Mouse (Mus musculus) adrenal gland, adult 8-10 months (tissue): Measurements from ENCODE around the gene Polh. TPM values are rescaled to one million over a fixed set of nuclear protein-coding genes. Genes with fewer than 3 reads are reported as not detected.

Experiments
- DNase-seq: peaks from one replicate; pipeline ENCODE4 v3.0.0; 2022
- microRNA-seq, 2 experiments: library from miRNA; unstranded; fragments of <30 nt; microRNA quantifications; one replicate each; pipeline ENCODE4 v1.2.0; 2022
- total RNA-seq, 4 experiments: library from RNA; stranded (reverse); gene quantifications; 2 replicates each; pipeline ENCODE4 v1.2.4; 2022

Gene Polh
- total RNA-seq, 4 experiments from 2014 or later = 37.5 to 44.0 (median 40.7) TPM

DNA sequence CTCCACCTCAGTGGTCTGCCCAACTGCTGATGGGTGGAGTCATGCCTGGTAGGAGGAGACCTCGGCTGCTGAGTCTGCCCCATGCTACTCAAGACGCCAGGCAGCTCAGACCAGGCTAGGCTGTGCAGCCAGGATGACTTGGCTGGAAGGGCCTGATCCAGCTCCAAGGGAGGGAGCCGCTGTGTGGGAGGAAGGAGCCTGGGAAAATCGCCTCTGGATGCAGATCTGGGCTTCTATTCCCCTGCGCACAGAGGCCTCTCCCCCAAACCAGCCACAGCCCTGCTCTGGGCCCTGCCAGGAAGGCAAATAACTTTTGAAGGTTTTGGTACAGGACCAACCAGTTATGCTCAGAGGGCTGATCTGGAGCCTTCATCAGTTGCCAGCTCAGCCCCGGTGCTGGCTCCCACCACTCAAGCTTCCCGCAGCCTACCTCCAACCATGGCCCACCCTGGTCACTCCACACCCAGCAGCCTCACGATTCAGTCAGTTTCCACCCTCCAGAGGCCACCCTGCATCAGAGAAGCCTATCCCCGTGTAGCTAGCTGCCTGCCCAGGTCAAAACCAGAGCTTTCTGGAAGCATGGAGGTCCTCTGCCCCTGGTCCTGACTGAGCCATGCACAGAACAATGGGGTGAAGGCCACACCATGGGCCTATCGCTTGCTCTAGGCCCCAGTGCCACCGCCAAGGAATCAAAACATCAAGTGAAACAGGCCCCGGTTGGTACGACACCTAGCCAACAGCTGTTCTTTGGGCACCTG, 72.5 kb downstream of the Polh start:
- no peak for DNase-seq

DNA sequence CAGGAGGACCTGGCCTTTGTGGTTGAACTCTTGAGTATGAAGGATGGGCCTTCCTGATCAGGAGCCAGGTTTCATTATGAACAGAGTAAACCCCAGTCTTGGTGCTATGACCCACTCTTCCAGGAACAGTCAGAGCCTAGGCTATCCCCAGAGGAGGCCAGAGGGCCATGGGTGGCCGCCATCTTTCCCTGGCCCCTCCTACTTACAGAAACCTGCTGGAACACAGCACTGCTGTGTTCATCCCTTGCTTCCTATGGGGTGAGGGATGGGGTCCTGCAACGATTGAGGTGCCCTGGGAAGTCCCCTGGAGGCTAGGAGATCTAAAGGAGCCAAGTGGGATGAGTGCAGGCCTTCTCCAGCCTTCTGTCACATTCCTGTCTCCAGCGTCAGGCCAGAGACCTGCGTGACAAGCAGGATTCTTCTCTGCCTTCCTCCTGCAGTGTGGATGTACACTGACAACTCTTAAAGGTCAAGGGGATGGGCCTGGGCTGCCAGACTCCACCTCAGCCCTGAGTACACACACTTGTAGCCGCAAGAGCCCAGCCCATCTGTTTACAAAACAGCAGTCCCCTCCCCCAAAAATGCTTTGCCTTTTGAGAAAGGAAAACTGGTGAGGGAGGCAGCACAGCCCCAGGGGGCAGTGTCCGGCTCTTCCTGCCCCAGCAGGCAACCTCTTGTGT, 74.5 kb downstream of the Polh start:
- no peak for DNase-seq

DNA sequence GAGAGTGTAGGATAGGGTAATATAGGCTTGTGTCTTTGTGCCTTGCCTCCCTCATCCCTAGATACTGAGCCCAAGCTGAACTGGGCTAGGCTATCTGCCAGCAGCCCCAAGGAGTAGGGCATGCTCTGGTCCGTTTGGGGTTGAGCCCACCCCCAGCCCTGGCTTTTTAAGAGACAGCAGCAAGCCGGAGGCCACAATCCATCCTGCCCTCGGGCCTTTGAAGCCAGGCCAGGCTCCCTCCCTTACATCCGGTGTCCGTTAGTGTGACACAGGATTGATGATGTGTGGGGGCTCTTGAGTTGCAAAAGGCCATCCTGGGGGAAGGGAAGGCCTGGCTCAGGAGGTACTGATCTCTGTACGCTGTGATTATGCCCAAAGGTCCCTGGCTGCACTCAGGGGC, 75.8 kb downstream of the Polh start:
- peak; percentile 63 for DNase-seq

DNA sequence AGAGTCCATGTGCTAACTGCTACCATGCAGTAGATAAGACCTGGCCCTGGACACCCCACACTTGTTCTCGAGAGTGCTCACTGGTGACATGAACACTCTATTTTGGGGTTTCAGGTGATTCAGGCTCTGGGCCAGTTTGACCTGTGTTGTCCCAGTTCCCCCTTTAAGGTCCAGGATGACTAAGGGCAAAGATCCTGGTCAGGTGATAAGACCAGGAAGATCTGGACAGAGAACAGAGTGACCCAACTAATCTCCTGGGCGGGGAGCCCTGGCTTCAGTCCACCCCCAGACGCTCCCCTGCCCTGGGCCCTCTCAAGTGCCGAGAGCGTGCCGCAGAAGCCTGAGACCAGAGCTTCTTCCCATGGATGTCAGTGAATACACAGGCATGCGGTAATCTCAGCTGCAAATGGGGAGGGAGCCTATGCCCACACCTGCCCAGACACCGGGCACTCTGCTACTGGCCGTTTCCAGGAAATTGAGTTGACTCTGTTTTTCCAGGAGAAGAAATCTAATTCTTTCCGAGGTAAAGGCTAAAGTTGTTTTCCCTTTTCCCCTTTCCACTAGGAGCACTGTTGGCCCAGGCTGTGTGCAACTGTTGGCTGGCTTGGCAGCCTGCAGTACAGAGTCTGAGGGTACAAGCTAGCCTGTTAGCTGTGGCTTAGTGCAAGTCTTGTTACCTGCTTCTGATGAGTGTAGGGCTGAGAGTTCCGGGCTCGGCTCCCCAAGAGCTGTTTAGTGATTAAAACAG, 78.3 kb downstream of the Polh start:
- DNase-seq = no peak

DNA sequence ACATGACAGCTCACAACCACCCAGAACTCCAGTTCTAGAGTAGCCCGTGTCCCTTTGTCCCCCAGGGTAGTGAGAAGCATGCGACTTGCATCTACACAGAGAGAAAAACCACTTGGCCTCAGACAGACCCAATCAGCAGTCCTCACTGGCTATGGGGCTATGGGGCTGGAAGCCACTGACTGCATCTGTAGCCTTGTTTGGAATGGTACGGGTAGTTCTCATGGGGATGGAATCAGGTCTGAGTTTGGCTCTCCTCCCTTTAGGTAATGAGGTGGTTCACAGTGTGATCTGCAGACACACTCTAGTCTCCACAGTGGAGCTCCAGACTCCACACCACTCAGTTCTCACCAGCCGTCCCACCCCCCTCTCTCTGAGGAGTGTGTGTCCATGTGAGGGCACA, 79.2 kb downstream of the Polh start:
- DNase-seq = no peak

DNA sequence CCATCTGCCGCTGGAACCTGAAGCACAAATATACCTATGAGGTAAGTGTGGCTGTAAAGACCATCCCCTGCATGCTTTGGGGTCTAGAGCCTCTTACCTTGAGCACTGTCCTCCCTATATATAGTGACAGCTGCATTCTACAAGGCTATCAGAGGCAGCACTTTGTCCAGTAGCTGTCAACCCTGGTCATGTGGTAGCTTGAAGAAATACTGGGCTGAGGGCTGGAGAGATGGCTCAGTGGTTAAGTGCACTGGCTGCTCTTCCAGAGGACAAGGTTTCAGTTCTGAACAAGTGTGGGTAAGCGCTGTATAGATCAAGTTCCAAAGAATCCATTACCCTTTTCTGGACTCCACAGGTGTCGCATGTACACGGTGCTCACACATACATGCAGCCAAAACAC, 79.7 kb downstream of the Polh start:
- DNase-seq = no peak

Small RNA genes within 50 kb of the gene (microRNA-seq; reads per million reads assigned to microRNA genes)
- gene Mir693 = 0 to 0.17 reads per million in 2 experiments

Other genes starting within 250 kb of the Polh start
- 100 to 1,000 TPM; 270 to 756 (median 501) TPM for gene Vegfa, start 170.3 kb downstream of the Polh start, total RNA-seq
- gene Mrps18a, start 91.7 kb downstream of the Polh start, total RNA-seq = 100 to 1,000 TPM in 2 of 4 experiments, 10 to 100 TPM in 2; 94.5 to 106 (median 101) TPM
- gene Rsph9, start 58.4 kb downstream of the Polh start, total RNA-seq = 10 to 100 TPM in 3 of 4 experiments, 1 to 10 TPM in 1; 6.0 to 21.4 (median 15.3) TPM
- gene Mad2l1bp, start 49.1 kb downstream of the Polh start, total RNA-seq = 10 to 100 TPM; 16.5 to 22.1 (median 18.8) TPM
- gene Gtpbp2, start 41.6 kb downstream of the Polh start, total RNA-seq = 100 to 1,000 TPM in 1 of 4 experiments, 10 to 100 TPM in 3; 69.9 to 108 (median 89.8) TPM
- 10 to 100 TPM; 70.8 to 95.4 (median 74.0) TPM for gene Xpo5, start 137 bp upstream of the Polh start, total RNA-seq
- 100 to 1,000 TPM in 2 of 4 experiments, 10 to 100 TPM in 2; 83.8 to 116 (median 104) TPM for gene Polr1c, start 45.4 kb upstream of the Polh start, total RNA-seq
- gene Yipf3, start 45.4 kb upstream of the Polh start, total RNA-seq = 100 to 1,000 TPM; 157 to 205 (median 185) TPM
- gene Lrrc73, start 50.9 kb upstream of the Polh start, total RNA-seq = 1 to 10 TPM; 4.1 to 7.5 (median 6.0) TPM
- 10 to 100 TPM; 49.3 to 72.6 (median 54.6) TPM for gene Tjap1, start 80.4 kb upstream of the Polh start, total RNA-seq
- under 1 TPM in 3 of 4 experiments, not detected in 1; 0.25 to 0.56 (median 0.38) TPM for gene Dlk2, start 94.8 kb upstream of the Polh start, total RNA-seq
- gene Abcc10, start 125.7 kb upstream of the Polh start, total RNA-seq = 10 to 100 TPM in 2 of 4 experiments, 1 to 10 TPM in 2; 6.9 to 17.3 (median 11.9) TPM
- gene Zfp318, start 181.1 kb upstream of the Polh start, total RNA-seq = 10 to 100 TPM; 21.0 to 35.6 (median 27.4) TPM
- gene Crip3, start 226.3 kb upstream of the Polh start, total RNA-seq = 1 to 10 TPM in 3 of 4 experiments, under 1 TPM in 1; 0.58 to 3.1 (median 2.2) TPM
- not detected for gene Slc22a7, start 235.8 kb upstream of the Polh start, total RNA-seq